Mouse (Mus musculus): ENCODE results near the gene D930007J09Rik. TPM values are rescaled to one million over a fixed set of nuclear protein-coding genes. Genes with fewer than 3 reads are reported as not detected.
A peak's percentile ranks its signal among the peaks of the same experiment; 100 is the strongest.

D930007J09Rik gene
- polyA plus RNA-seq, 1 experiment from 2014 or later = not detected

DNA sequence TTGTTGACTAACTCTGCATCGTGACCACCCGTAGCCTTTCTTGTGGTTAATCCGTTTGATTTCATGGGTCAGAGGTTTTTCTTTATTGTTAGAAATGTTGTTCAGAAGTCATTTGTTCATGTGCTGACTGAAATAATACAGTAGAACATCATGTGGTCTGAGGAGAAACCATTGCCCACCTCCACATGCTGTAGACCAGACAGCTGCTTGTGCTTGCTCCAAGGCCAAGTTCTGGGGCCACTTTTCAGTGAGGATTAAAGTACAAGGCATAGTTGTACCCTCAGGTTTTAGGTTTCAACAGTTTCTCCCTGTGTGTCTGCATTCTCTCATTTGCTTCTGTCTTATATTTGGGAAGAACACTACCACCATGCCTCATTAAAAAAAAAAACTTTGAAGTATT lies 5.0 kb upstream of the D930007J09Rik start:
- no peak overlapping the region for H3K4me3 ChIP-seq (replicated peaks)
- no peak for ATAC-seq
- no peaks in the 10 kb centered on the region for H3K9me3 ChIP-seq
- no peaks in the 10 kb centered on the region for H3K27me3 ChIP-seq (replicated peaks)
- H3K27ac ChIP-seq = no peak overlapping the region
- no peak overlapping the region for H3K4me2 ChIP-seq (replicated peaks)
- H3K9ac ChIP-seq = no peak overlapping the region
- H3K36me3 ChIP-seq = 0 out of 2 replicates have a peak, but pooled peaks cover under 1% of the 10 kb centered on the region
- peaks cover 9% of the 10 kb centered on the region; the same call in 1 of the 2 replicates for H3K4me1 ChIP-seq (replicated peaks)
- 90% methylated on average over 3 of the region's 3 CpGs for WGBS

DNA sequence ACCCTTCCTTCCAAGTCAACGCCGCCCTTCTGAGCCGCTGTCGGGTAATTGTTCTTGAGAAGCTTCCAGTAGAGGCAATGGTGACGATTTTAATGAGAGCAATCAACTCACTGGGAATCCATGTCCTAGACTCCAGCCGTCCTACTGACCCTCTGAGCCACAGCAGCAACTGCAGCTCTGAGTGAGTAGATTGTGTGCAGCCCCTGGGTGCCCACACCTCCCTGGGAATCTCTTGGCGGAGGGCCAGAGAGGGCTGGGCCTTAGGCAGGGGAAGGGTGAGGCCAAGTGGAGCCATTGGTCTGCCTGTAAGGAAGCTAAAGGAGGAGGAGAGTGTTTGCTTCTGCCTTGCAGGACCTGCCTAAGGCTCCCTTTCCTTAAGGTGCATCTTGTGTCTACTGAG lies 4.2 kb upstream of the D930007J09Rik start:
- ATAC-seq = no peak
- no peaks in the 10 kb centered on the region for H3K9me3 ChIP-seq
- H3K36me3 ChIP-seq = no peaks in the 10 kb centered on the region
- 85% methylated on average over 7 of the region's 7 CpGs for WGBS
- no peak overlapping the region for H3K4me2 ChIP-seq (replicated peaks)
- peaks cover 9% of the 10 kb centered on the region; the same call in 1 of the 2 replicates for H3K4me1 ChIP-seq (replicated peaks)
- H3K27ac ChIP-seq = no peak overlapping the region
- H3K9ac ChIP-seq = no peak overlapping the region
- no peak overlapping the region for H3K4me3 ChIP-seq (replicated peaks)
- no peaks in the 10 kb centered on the region for H3K27me3 ChIP-seq (replicated peaks)

GRCm38 (mm10) chr13:32803701-32804345 lies 1.2 kb upstream of the D930007J09Rik start:
- H3K9me3 ChIP-seq = no peaks in the 10 kb centered on the region
- peaks cover 9% of the 10 kb centered on the region; the same call in 1 of the 2 replicates for H3K4me1 ChIP-seq (replicated peaks)
- WGBS = 75% methylated on average over 4 of the region's 4 CpGs
- no peak for ATAC-seq
- no peaks in the 10 kb centered on the region for H3K36me3 ChIP-seq
- no peaks in the 10 kb centered on the region for H3K27me3 ChIP-seq (replicated peaks)
- H3K4me3 ChIP-seq (replicated peaks) = peak overlapping the region; percentile 89
- H3K9ac ChIP-seq = 0 out of 2 replicates have a peak overlapping the region, but pooled peaks have one; percentile 79
- H3K4me2 ChIP-seq (replicated peaks) = peak overlapping the region; percentile 90
- no peak overlapping the region for H3K27ac ChIP-seq

DNA sequence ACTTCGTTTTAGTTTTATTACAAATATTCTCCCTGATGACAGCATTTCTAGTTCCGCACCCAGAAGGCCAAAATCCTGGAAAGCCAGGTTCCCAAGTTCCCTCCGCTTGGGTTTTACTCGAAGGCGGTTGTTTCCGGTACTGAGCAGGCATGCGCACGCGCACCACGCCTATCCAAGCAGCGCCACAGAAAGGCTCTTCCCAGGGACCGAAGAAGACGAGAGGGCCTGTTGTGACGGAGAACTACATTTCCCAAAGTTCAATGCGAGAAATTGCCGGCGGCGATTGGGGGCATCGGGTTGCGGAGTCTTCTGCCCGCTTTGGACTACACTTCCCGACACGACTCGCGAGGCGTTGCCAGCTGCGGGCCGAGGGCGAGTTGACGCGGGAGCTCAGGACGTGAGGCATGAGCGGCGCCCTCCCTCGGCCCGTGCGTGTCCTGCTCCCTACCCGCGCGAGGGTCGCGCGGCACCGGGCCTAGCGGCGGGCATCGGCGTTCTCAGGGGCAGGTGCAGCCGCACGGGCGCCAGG lies 892 bp downstream of the D930007J09Rik start, which contains the start of gene Wrnip1:
Wrnip1 (plus strand) TSS at position 346 of the 529 bp plus-strand sequence.
- H3K9ac ChIP-seq = peak within 1 kb of the TSS; percentile 79
- WGBS = under 1% methylated on average over 51 of the region's 51 CpGs
- peaks cover 9% of the 10 kb centered on the region; the same call in 1 of the 2 replicates for H3K4me1 ChIP-seq (replicated peaks)
- H3K27ac ChIP-seq = peak within 1 kb of the TSS; percentile 83
- H3K36me3 ChIP-seq = no peaks in the 10 kb centered on the region
- H3K4me2 ChIP-seq (replicated peaks) = peak within 1 kb of the TSS; percentile 90
- peak; percentile 97 for ATAC-seq
- no peaks in the 10 kb centered on the region for H3K27me3 ChIP-seq (replicated peaks)
- no peaks in the 10 kb centered on the region for H3K9me3 ChIP-seq
- H3K4me3 ChIP-seq (replicated peaks) = peak within 1 kb of the TSS; percentile 89

DNA sequence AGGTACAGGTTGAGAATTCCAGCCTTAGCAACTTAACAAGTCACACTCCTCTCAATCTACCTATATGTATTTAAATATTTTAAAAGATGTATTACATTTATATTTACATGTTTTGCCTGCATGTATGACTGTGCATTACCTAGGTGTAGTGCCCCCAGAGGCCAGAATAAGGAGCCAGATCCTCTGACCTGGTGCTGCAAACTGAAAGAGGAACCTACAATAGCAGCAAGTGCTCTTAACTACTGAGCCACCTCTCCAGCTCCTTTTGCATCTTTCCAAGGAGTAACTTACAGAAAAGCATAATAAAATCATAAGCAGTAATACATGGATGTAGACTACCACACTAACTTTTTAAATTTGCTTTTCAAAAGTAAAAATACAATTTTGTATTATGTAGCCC lies 1.8 kb downstream of the D930007J09Rik start:
- Histone ChIP-seq H3K9me3 (no peaks in the 10 kb centered on the region), H3K9ac (no peak overlapping the region), H3K27me3 (replicated peaks) (no peaks in the 10 kb centered on the region), H3K4me1 (replicated peaks) (peaks cover 9% of the 10 kb centered on the region; the same call in 1 of the 2 replicates), H3K4me2 (replicated peaks) (peak overlapping the region; percentile 57; the same call in 1 of the 2 replicates), H3K36me3 (no peaks in the 10 kb centered on the region), H3K4me3 (replicated peaks) (peak overlapping the region; percentile 89; the same call in 1 of the 2 replicates), H3K27ac (peak overlapping the region; percentile 69; the same call in 1 of the 2 replicates)
- no peak for ATAC-seq

GRCm38 (mm10) chr13:32799131-32799530 lies 3.5 kb downstream of the D930007J09Rik start:
- 63% methylated on average over 2 of the region's 2 CpGs for WGBS
- H3K4me3 ChIP-seq (replicated peaks) = no peak overlapping the region
- no peak overlapping the region for H3K27ac ChIP-seq
- no peak overlapping the region for H3K4me2 ChIP-seq (replicated peaks)
- H3K9ac ChIP-seq = no peak overlapping the region
- H3K4me1 ChIP-seq (replicated peaks) = peaks cover 9% of the 10 kb centered on the region; the same call in 1 of the 2 replicates
- H3K36me3 ChIP-seq = no peaks in the 10 kb centered on the region
- H3K27me3 ChIP-seq (replicated peaks) = no peaks in the 10 kb centered on the region
- ATAC-seq = no peak
- no peaks in the 10 kb centered on the region for H3K9me3 ChIP-seq

DNA sequence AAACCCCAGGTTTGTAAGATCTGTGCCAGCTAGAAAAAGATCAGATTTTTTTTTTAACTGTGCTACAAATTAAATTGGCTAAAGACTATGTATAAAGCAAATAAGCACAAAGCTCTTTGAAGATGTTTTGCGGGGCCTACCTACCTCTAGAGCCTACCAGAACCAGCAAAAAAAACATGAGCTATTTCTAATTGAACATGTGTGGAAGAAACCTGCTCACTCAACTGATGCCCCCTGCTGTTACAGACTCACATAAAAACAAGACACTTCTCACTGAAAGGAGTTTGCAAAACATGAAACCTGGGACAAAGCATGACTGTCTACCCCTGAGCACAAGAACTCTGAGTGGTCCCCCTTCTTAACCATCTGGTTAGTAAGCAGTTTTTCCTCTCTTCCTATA lies 5.6 kb downstream of the D930007J09Rik start:
- H3K4me1 ChIP-seq (replicated peaks) = no peaks in the 10 kb centered on the region; the same call in 1 of the 2 replicates
- H3K9ac ChIP-seq = no peak overlapping the region
- H3K27ac ChIP-seq = no peak overlapping the region
- H3K4me2 ChIP-seq (replicated peaks) = no peak overlapping the region
- WGBS = 91% methylated on average over 1 of the region's 1 CpGs
- ATAC-seq = no peak
- no peak overlapping the region for H3K4me3 ChIP-seq (replicated peaks)
- H3K9me3 ChIP-seq = no peaks in the 10 kb centered on the region
- no peaks in the 10 kb centered on the region for H3K36me3 ChIP-seq
- H3K27me3 ChIP-seq (replicated peaks) = no peaks in the 10 kb centered on the region

DNA sequence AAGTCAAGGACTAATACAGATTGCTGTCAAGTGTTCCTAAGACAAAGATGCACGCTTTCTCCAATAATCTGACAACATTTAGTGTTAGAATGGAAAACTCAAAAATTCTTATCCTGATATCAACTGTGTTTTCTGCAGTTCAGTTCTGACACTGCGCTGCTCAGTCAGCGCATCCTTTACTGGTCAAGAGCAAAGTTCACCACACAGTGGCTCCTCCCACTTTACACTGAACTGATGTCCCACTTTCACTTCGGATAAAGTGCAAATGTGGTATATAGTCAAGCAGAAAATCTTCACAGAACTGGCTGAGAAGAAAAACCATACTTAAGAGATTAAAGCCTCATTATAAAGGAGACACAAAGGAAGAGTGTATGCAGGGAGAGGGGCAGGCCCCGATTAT lies 7.5 kb downstream of the D930007J09Rik start:
- no peak overlapping the region for H3K4me2 ChIP-seq (replicated peaks)
- ATAC-seq = no peak
- H3K9me3 ChIP-seq = no peaks in the 10 kb centered on the region
- H3K36me3 ChIP-seq = no peaks in the 10 kb centered on the region
- no peak overlapping the region for H3K27ac ChIP-seq
- WGBS = 84% methylated on average over 5 of the region's 5 CpGs
- H3K27me3 ChIP-seq (replicated peaks) = no peaks in the 10 kb centered on the region
- no peak overlapping the region for H3K9ac ChIP-seq
- no peaks in the 10 kb centered on the region for H3K4me1 ChIP-seq (replicated peaks)
- no peak overlapping the region for H3K4me3 ChIP-seq (replicated peaks)

DNA sequence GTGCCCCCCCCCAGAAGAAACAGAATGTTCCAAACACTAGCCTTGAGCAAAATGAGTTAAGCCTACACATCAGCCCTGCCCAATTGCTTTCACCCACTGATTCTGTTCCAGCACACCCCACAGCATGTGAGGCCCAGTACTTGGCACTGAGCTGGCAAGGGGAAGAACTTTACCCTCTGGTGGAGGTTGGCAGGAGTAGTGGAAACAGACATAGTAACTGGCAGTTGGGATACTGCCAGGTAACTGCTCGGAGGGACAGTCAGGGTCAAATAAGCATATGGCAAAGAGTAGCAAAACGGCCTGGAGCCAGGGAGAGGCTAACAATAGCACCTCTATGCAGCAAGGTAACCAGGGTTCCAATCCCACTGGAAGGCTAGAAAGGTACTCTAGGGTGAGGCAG lies 8.0 kb downstream of the D930007J09Rik start:
- H3K4me2 ChIP-seq (replicated peaks) = no peak overlapping the region
- H3K36me3 ChIP-seq = no peaks in the 10 kb centered on the region
- H3K27me3 ChIP-seq (replicated peaks) = no peaks in the 10 kb centered on the region
- WGBS = 61% methylated on average over 2 of the region's 2 CpGs
- H3K9me3 ChIP-seq = no peaks in the 10 kb centered on the region
- H3K4me3 ChIP-seq (replicated peaks) = no peak overlapping the region
- H3K9ac ChIP-seq = no peak overlapping the region
- H3K27ac ChIP-seq = no peak overlapping the region
- no peaks in the 10 kb centered on the region for H3K4me1 ChIP-seq (replicated peaks)
- ATAC-seq = no peak

GRCm38 (mm10) chr13:32789781-32790180 lies 12.9 kb downstream of the D930007J09Rik start:
- Histone ChIP-seq H3K27ac (no peak overlapping the region), H3K9me3 (no peaks in the 10 kb centered on the region), H3K9ac (no peak overlapping the region), H3K4me2 (replicated peaks) (no peak overlapping the region), H3K27me3 (replicated peaks) (no peaks in the 10 kb centered on the region), H3K4me1 (replicated peaks) (no peaks in the 10 kb centered on the region), H3K4me3 (replicated peaks) (no peak overlapping the region), H3K36me3 (no peaks in the 10 kb centered on the region)
- WGBS = 82% methylated on average over 4 of the region's 4 CpGs
- no peak for ATAC-seq

DNA sequence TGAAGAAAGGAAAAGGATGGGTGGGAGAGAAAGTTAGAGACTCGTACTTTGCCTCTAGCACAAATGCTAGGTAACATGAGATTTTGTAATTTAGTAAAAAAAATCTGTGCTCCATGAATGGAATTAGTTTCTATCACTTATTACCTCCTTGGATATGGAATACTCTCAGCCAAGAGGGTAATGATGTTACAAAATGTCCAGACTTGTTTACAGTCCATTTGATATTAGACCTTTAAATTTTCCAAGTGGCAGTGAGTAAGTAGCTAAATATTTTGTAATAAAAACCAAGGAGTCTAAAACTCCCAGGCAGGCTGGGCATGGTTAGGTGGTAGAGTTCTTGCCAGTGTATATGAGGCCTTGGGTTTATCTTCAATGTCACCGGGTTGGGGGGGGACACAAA lies 15.1 kb downstream of the D930007J09Rik start:
- no peaks in the 10 kb centered on the region for H3K36me3 ChIP-seq
- no peak overlapping the region for H3K4me3 ChIP-seq (replicated peaks)
- no peaks in the 10 kb centered on the region for H3K9me3 ChIP-seq
- H3K9ac ChIP-seq = no peak overlapping the region
- 64% methylated on average over 2 of the region's 2 CpGs for WGBS
- no peaks in the 10 kb centered on the region for H3K4me1 ChIP-seq (replicated peaks)
- no peak overlapping the region for H3K27ac ChIP-seq
- no peak overlapping the region for H3K4me2 ChIP-seq (replicated peaks)
- ATAC-seq = no peak
- H3K27me3 ChIP-seq (replicated peaks) = no peaks in the 10 kb centered on the region

DNA sequence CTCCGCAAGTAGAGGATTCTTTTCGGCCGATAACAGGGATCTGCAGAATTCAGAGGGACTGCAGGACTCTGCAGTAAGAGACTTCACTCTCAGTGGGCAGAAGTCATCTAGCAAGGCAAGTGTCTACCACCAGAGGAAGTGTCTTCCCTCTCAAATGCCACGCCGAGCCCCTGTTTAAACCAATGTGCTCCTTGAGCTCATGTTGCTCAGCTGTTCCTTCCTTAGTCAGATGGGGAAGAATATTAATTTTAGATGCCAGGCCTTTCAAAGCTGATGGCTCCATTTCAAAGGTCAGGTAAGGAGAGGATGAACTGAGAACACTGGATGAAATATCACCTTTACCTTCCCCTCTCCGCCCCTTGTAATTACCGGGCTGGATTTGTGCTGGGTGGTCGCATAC lies 18.8 kb downstream of the D930007J09Rik start, which contains the start of gene Mylk4:
Mylk4 (minus strand) TSS at position 139 of the 400 bp plus-strand sequence.
- Histone ChIP-seq H3K9ac (no peak within 1 kb of the TSS), H3K27ac (no peak within 1 kb of the TSS), H3K36me3 (no peaks in the 10 kb centered on the region), H3K27me3 (replicated peaks) (no peaks in the 10 kb centered on the region), H3K4me1 (replicated peaks) (no peaks in the 10 kb centered on the region), H3K9me3 (no peaks in the 10 kb centered on the region), H3K4me3 (replicated peaks) (no peak within 1 kb of the TSS), H3K4me2 (replicated peaks) (no peak within 1 kb of the TSS)
- no peak for ATAC-seq
- WGBS = 79% methylated on average over 8 of the region's 8 CpGs

GRCm38 (mm10) chr13:32783055-32783454 lies 19.6 kb downstream of the D930007J09Rik start:
- ATAC-seq = no peak
- Histone ChIP-seq H3K27ac (no peak overlapping the region), H3K4me2 (replicated peaks) (no peak overlapping the region), H3K4me3 (replicated peaks) (no peak overlapping the region), H3K9ac (no peak overlapping the region), H3K27me3 (replicated peaks) (no peaks in the 10 kb centered on the region), H3K4me1 (replicated peaks) (no peaks in the 10 kb centered on the region), H3K9me3 (no peaks in the 10 kb centered on the region), H3K36me3 (no peaks in the 10 kb centered on the region)
- WGBS = 65% methylated on average over 5 of the region's 5 CpGs

Measured in intestine, embryonic 15.5 days (tissue).